Mouse (Mus musculus): ENCODE results near the gene Cnnm3. TPM values are rescaled to one million over a fixed set of nuclear protein-coding genes. Genes with fewer than 3 reads are reported as not detected.

Cnnm3 gene
- polyA plus RNA-seq, 1 experiment from 2014 or later = 5.4 TPM

DNA sequence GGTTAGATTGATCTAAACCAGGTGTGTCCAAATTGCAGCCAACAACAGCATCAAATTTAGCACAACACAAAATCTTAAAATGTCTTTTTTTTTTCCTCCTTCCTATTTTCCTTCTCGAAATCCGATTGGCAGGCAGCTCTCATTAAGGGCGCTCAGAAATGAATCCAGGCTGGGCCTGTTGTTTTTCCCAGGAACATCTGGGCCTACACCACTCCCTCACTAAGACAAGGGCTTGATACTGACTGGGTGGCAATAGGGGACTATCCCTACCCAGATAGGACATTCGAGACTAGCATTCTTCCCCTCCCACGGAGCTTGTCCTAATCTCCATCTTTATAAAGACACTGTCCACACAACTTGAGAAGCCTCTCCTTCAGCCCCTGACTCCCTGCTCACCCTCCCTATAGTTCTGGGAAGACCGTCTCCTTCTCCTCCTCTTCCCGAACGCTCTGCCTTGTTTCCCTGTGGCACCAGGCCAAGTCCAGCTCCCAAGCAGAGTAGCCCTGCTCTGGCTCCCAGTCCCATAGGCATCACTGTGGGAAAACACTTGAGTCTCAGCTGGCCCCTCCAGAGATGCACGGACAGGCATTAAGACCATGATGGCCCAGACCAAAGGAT lies 36.4 kb downstream of the Cnnm3 start:
- TF ChIP-seq CTCF (IDR thresholded peaks at IDR 0.05; ENCODE audit: low read depth) = no peak
- 23% methylated on average over 9 of the region's 9 CpGs for WGBS
- Histone ChIP-seq H3K4me2 (0 out of 2 replicates have a peak overlapping the region, but pooled peaks have one; percentile 10), H3K27me3 (ENCODE audit: insufficient read depth, low read length) (no peaks in the 10 kb centered on the region), H3K9ac (peak overlapping the region; percentile 26; the same call in 1 of the 2 replicates), H3K4me3 (ENCODE audit: low read depth, low read length) (no peak overlapping the region), H3K36me3 (ENCODE audit: insufficient read depth) (peaks cover 52% of the 10 kb centered on the region), H3K4me1 (ENCODE audit: insufficient read depth) (0 out of 2 replicates have a peak, but pooled peaks cover 8% of the 10 kb centered on the region), H3K9me3 (ENCODE audit: low read depth, low read length) (no peaks in the 10 kb centered on the region), H3K27ac (ENCODE audit: low read depth) (peak overlapping the region; percentile 72)
- no peak for ATAC-seq (ENCODE audit: insufficient read depth)
- DNase-seq = peak; percentile 75

DNA sequence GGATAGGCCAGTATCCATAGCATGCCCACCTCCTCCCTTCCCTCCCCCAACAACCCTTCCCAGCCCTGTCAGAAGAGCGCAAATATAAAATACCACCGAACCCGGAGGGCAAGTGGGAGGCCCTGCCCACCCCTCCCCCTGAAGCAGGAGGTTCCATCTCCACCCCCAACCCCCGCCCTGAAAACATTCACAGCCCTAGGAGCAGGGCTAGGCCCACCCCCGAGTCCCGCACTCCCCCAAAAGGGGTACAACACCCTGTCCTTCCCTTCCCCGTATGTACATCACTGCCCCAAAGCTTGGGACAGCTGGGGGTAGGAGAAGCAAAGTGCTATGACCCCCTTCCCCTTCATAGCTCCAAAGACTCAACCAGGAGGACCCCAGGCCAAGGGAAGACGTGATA lies 37.1 kb downstream of the Cnnm3 start:
- Histone ChIP-seq H3K4me1 (ENCODE audit: insufficient read depth) (0 out of 2 replicates have a peak, but pooled peaks cover 8% of the 10 kb centered on the region), H3K9ac (no peak overlapping the region), H3K36me3 (ENCODE audit: insufficient read depth) (peaks cover 59% of the 10 kb centered on the region), H3K27ac (ENCODE audit: low read depth) (no peak overlapping the region), H3K9me3 (ENCODE audit: low read depth, low read length) (no peaks in the 10 kb centered on the region), H3K4me2 (0 out of 2 replicates have a peak overlapping the region, but pooled peaks have one; percentile 10), H3K4me3 (ENCODE audit: low read depth, low read length) (no peak overlapping the region), H3K27me3 (ENCODE audit: insufficient read depth, low read length) (no peaks in the 10 kb centered on the region)
- DNase-seq (no peak), ATAC-seq (ENCODE audit: insufficient read depth) (no peak)
- no peak for TF ChIP-seq CTCF (IDR thresholded peaks at IDR 0.05; ENCODE audit: low read depth)
- WGBS = 31% methylated on average over 8 of the region's 8 CpGs

GRCm38 (mm10) chr1:36549491-36549890 lies 37.8 kb downstream of the Cnnm3 start:
- 77% methylated on average over 18 of the region's 18 CpGs for WGBS
- Histone ChIP-seq H3K4me2 (no peak overlapping the region), H3K4me3 (ENCODE audit: low read depth, low read length) (no peak overlapping the region), H3K9me3 (ENCODE audit: low read depth, low read length) (no peaks in the 10 kb centered on the region), H3K27ac (ENCODE audit: low read depth) (no peak overlapping the region), H3K9ac (peak overlapping the region; percentile 3; the same call in 1 of the 2 replicates), H3K36me3 (ENCODE audit: insufficient read depth) (peaks cover 66% of the 10 kb centered on the region), H3K4me1 (ENCODE audit: insufficient read depth) (peaks cover 12% of the 10 kb centered on the region), H3K27me3 (ENCODE audit: insufficient read depth, low read length) (no peaks in the 10 kb centered on the region)
- no peak for DNase-seq
- TF ChIP-seq CTCF (IDR thresholded peaks at IDR 0.05; ENCODE audit: low read depth) = no peak
- ATAC-seq (ENCODE audit: insufficient read depth) = no peak

DNA sequence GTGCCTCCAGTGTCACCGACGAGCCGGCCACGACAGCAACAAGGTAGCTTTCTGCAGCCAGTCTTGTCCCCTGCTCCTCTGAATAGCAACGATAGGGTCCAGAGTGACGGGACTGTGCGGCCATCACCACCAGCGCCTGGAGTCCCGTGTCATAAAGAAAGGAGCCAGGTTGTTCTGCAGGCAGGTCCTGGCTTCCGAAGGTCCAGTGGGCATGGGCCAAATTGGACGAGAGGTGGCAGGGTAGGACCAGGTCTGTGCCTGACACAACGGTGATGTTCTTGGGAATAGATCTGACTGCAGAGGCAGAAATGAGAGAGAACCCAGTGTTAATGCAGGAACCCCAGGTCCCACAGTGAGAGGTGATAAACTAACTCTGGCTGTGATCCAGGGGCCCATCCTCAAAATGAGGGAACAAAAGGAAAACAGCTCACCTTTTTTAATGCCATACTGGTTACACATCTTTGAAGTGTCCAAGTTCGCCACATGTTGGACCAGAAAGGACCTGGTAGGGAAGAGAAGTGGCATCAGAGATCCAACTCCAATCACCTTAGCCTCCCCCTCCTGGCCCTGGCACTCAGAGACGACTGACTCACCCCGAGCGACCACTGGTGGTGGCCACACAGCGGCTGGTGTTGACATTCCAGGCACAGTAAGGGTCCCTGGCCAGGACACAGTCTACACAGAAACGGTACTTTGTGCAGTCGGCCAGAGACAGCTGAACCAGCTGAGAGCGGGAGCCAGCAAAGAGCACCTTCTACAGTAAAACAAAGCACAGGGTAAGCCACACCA lies 38.6 kb downstream of the Cnnm3 start:
- no peak for DNase-seq
- peaks cover 74% of the 10 kb centered on the region for H3K36me3 ChIP-seq (ENCODE audit: insufficient read depth)
- ATAC-seq (ENCODE audit: insufficient read depth) = no peak
- no peaks in the 10 kb centered on the region for H3K27me3 ChIP-seq (ENCODE audit: insufficient read depth, low read length)
- no peak overlapping the region for H3K4me3 ChIP-seq (ENCODE audit: low read depth, low read length)
- no peaks in the 10 kb centered on the region for H3K9me3 ChIP-seq (ENCODE audit: low read depth, low read length)
- H3K4me2 ChIP-seq = no peak overlapping the region
- no peak overlapping the region for H3K27ac ChIP-seq (ENCODE audit: low read depth)
- TF ChIP-seq CTCF (IDR thresholded peaks at IDR 0.05; ENCODE audit: low read depth) = no peak
- no peak overlapping the region for H3K9ac ChIP-seq
- H3K4me1 ChIP-seq (ENCODE audit: insufficient read depth) = peaks cover 17% of the 10 kb centered on the region
- WGBS = 73% methylated on average over 20 of the region's 20 CpGs

DNA sequence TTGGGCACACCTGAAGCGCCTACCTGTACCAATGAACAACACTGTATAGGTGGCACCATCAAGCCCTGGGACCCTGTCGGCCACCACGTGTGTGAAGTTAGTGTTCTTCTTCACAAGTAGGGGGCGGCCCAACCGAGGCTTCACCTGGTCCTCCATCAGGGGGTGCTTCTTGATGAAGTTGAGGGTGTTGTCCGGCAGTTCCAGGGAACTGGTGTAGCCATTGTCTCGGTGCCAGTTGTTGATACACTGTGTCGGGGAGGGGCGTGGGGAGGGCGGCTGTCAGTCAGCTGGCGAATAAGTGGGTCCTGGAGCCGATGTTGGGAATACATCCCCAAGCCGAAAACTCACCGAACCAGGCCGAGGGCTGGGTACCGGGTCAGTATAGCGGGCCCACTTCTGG lies 40.2 kb downstream of the Cnnm3 start:
- no peaks in the 10 kb centered on the region for H3K27me3 ChIP-seq (ENCODE audit: insufficient read depth, low read length)
- peaks cover 78% of the 10 kb centered on the region for H3K36me3 ChIP-seq (ENCODE audit: insufficient read depth)
- DNase-seq (no peak), ATAC-seq (ENCODE audit: insufficient read depth) (no peak)
- H3K9me3 ChIP-seq (ENCODE audit: low read depth, low read length) = no peaks in the 10 kb centered on the region
- no peak overlapping the region for H3K4me2 ChIP-seq
- H3K4me3 ChIP-seq (ENCODE audit: low read depth, low read length) = no peak overlapping the region
- 79% methylated on average over 17 of the region's 17 CpGs for WGBS
- TF ChIP-seq CTCF (IDR thresholded peaks at IDR 0.05; ENCODE audit: low read depth) = peak; percentile 5; the same call in 1 of the 2 replicates
- H3K27ac ChIP-seq (ENCODE audit: low read depth) = no peak overlapping the region
- H3K9ac ChIP-seq = no peak overlapping the region
- peaks cover 21% of the 10 kb centered on the region for H3K4me1 ChIP-seq (ENCODE audit: insufficient read depth)

GRCm38 (mm10) chr1:36552506-36552905 lies 40.8 kb downstream of the Cnnm3 start:
- no peaks in the 10 kb centered on the region for H3K27me3 ChIP-seq (ENCODE audit: insufficient read depth, low read length)
- H3K4me3 ChIP-seq (ENCODE audit: low read depth, low read length) = no peak overlapping the region
- H3K36me3 ChIP-seq (ENCODE audit: insufficient read depth) = peaks cover 78% of the 10 kb centered on the region
- H3K4me2 ChIP-seq = no peak overlapping the region
- H3K27ac ChIP-seq (ENCODE audit: low read depth) = no peak overlapping the region
- no peak for TF ChIP-seq CTCF (IDR thresholded peaks at IDR 0.05; ENCODE audit: low read depth)
- ATAC-seq (ENCODE audit: insufficient read depth) = no peak
- H3K9ac ChIP-seq = no peak overlapping the region
- peaks cover 21% of the 10 kb centered on the region for H3K4me1 ChIP-seq (ENCODE audit: insufficient read depth)
- DNase-seq = no peak
- no peaks in the 10 kb centered on the region for H3K9me3 ChIP-seq (ENCODE audit: low read depth, low read length)
- WGBS = 86% methylated on average over 16 of the region's 16 CpGs

Measured in lung, embryonic 14.5 days (tissue).